Mouse (Mus musculus): ENCODE data around the gene Csrnp1. TPM values are rescaled to one million over a fixed set of nuclear protein-coding genes. Genes with fewer than 3 reads are reported as not detected.

The Csrnp1 gene
- polyA plus RNA-seq, 1 experiment from 2014 or later = 1.9 TPM

DNA sequence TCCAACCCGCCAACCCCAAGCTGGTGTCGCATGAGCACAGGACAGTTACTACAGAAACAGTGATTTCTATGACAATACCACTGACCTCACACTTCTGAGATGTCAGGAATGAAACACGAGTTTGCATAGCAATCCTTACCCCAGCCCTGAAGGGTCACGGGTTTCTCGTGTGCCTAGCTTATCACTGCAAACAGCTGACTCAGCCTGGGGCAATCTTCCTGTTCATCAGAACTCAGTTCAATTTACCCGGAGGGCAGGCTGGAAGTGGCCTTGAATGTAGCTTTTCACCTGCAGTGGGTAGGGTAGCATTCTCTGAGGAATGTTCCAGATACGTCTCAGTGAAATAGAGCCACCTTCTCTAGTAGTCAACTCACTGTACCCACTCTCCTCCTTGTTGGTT, 9.7 kb upstream of the Csrnp1 start:
- ATAC-seq (ENCODE audit: low FRiP score, low TSS enrichment) = no peak
- H3K27me3 ChIP-seq (ENCODE audit: control insufficient read depth, insufficient read depth, low read length) = no peaks in the 10 kb centered on the region
- no peaks in the 10 kb centered on the region for H3K9me3 ChIP-seq (ENCODE audit: control insufficient read depth, low read length)
- H3K4me1 ChIP-seq (ENCODE audit: control insufficient read depth, insufficient read depth, low read length) = no peaks in the 10 kb centered on the region
- H3K27ac ChIP-seq (ENCODE audit: low read depth, low read length) = no peak overlapping the region
- H3K9ac ChIP-seq (ENCODE audit: low read depth, low read length) = no peak overlapping the region
- H3K4me3 ChIP-seq (ENCODE audit: low read length) = no peak overlapping the region
- H3K4me2 ChIP-seq (replicated peaks; ENCODE audit: low read depth, low read length) = no peak overlapping the region
- WGBS = 63% methylated on average over 7 of the region's 7 CpGs
- H3K36me3 ChIP-seq (ENCODE audit: control insufficient read depth, insufficient read depth, low read length) = no peaks in the 10 kb centered on the region

DNA sequence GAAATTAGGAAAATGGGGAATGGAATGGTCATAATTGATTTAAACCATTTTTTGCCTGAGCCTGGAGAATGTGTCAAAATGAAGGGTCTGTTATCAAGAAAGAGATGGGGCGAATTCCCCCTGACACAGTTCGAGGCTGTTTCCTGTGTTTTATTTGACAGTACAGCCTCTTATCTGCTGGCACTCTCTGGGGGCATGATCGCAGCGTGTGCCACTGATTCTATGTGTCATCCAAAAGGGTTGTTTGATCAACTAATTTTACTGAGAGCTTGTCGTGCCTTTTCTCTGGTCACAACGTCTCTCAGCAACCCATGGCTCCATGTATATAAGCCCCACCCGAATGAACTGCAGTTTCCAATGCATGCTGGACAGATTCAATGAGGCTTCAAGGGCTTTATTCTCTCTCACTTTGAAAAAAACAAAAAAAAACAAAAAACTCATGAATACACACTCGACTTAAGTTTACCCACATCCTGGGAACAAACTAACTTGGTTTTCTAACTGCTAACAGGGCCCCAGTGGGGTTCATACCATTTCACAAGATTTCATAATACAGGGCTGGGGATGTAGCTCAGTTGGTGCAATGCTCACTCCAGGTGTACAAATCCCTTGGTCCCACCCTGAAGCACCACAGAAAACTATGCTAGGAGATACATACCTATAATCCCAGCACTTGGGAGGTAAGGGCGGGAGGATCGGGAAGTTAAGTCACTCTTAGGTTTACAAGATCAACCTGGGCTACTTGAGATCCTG, 8.8 kb upstream of the Csrnp1 start:
- no peak overlapping the region for H3K4me3 ChIP-seq (ENCODE audit: low read length)
- H3K27ac ChIP-seq (ENCODE audit: low read depth, low read length) = no peak overlapping the region
- ATAC-seq (ENCODE audit: low FRiP score, low TSS enrichment) = no peak
- no peaks in the 10 kb centered on the region for H3K36me3 ChIP-seq (ENCODE audit: control insufficient read depth, insufficient read depth, low read length)
- no peak overlapping the region for H3K9ac ChIP-seq (ENCODE audit: low read depth, low read length)
- H3K4me1 ChIP-seq (ENCODE audit: control insufficient read depth, insufficient read depth, low read length) = no peaks in the 10 kb centered on the region
- 78% methylated on average over 10 of the region's 10 CpGs for WGBS
- no peak overlapping the region for H3K4me2 ChIP-seq (replicated peaks; ENCODE audit: low read depth, low read length)
- H3K27me3 ChIP-seq (ENCODE audit: control insufficient read depth, insufficient read depth, low read length) = no peaks in the 10 kb centered on the region
- H3K9me3 ChIP-seq (ENCODE audit: control insufficient read depth, low read length) = no peaks in the 10 kb centered on the region

DNA sequence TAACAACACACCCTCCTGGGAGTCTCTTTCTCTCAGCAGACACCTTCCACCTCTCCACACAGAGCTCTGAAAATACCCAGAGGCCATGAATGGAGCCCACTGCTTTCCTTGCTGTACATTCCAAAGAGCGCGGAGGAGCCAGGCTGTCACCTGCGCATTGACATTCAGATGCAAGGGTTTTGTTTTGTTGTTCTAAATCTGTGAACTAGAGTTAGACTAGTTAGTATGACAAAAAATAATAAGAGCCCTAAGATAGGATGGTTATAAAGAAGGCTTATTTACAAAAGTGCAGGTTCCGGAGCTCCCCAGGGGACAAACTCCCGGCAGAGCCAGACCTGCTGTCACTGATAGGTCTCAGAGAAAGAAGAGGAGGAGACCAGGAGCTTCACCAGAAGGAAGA, 6.9 kb upstream of the Csrnp1 start:
- H3K9me3 ChIP-seq (ENCODE audit: control insufficient read depth, low read length) = no peaks in the 10 kb centered on the region
- no peaks in the 10 kb centered on the region for H3K36me3 ChIP-seq (ENCODE audit: control insufficient read depth, insufficient read depth, low read length)
- H3K27me3 ChIP-seq (ENCODE audit: control insufficient read depth, insufficient read depth, low read length) = no peaks in the 10 kb centered on the region
- H3K4me3 ChIP-seq (ENCODE audit: low read length) = no peak overlapping the region
- no peak for ATAC-seq (ENCODE audit: low FRiP score, low TSS enrichment)
- no peak overlapping the region for H3K9ac ChIP-seq (ENCODE audit: low read depth, low read length)
- 27% methylated on average over 5 of the region's 5 CpGs for WGBS
- no peak overlapping the region for H3K4me2 ChIP-seq (replicated peaks; ENCODE audit: low read depth, low read length)
- no peak overlapping the region for H3K27ac ChIP-seq (ENCODE audit: low read depth, low read length)
- no peaks in the 10 kb centered on the region for H3K4me1 ChIP-seq (ENCODE audit: control insufficient read depth, insufficient read depth, low read length)

DNA sequence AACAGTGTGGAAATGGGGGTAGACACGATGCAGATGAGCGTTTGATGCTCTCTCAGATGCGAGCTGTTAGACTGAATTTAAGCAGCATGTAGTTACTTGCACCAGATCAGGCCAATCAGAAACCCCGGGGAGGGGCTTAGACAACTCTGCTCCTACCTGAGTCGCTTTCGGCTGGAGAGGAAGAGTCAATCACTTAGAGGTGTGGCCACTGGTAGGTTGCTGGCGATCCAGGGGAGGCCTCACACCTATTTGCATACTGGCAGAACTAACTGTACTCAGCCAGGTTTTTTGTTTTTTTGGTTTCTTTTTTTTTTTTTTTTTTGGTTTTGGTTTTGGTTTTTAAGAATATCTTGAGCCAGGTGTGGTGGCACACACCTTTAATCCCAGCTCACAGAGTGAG, 3.8 kb upstream of the Csrnp1 start:
- no peaks in the 10 kb centered on the region for H3K27me3 ChIP-seq (ENCODE audit: control insufficient read depth, insufficient read depth, low read length)
- WGBS = 44% methylated on average over 7 of the region's 7 CpGs
- ATAC-seq (ENCODE audit: low FRiP score, low TSS enrichment) = no peak
- H3K9me3 ChIP-seq (ENCODE audit: control insufficient read depth, low read length) = no peaks in the 10 kb centered on the region
- no peak overlapping the region for H3K27ac ChIP-seq (ENCODE audit: low read depth, low read length)
- H3K9ac ChIP-seq (ENCODE audit: low read depth, low read length) = no peak overlapping the region
- no peak overlapping the region for H3K4me3 ChIP-seq (ENCODE audit: low read length)
- peaks cover 9% of the 10 kb centered on the region; the same call in 1 of the 2 replicates for H3K4me1 ChIP-seq (ENCODE audit: control insufficient read depth, insufficient read depth, low read length)
- H3K4me2 ChIP-seq (replicated peaks; ENCODE audit: low read depth, low read length) = no peak overlapping the region
- no peaks in the 10 kb centered on the region for H3K36me3 ChIP-seq (ENCODE audit: control insufficient read depth, insufficient read depth, low read length)

DNA sequence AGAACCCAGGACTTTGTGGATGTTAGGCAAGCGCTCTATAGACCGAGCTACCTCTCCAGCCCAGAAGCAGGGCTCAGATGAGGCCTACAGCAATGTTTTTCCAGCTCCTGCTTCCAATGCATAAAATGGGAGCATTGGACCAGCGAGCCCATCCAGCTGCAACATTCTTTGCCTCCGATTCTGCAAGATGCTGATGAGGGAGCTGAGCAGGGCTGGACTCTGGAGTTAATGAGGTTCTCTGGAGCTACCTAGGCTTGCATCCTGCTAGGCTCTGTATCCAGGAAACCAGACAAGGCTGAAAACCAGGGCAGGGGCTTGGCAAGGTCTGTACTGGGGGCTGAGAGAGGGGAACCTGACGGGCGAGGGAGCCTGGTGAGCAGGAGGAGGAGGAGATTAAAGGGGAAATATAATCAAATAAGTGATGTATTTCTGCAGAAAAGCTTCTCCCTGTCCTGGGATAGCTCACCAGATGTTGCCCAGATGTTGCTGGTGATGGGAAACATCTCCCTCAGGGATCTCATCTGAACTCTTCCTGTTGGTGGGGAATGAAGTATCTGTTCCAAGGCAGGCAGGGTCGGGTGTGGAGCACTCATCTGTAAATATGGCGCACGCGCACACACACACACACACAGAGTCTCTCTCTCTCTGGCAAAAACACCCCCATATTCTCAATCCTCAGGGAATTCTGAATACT, 1.6 kb upstream of the Csrnp1 start:
- ATAC-seq (ENCODE audit: low FRiP score, low TSS enrichment) = no peak

DNA sequence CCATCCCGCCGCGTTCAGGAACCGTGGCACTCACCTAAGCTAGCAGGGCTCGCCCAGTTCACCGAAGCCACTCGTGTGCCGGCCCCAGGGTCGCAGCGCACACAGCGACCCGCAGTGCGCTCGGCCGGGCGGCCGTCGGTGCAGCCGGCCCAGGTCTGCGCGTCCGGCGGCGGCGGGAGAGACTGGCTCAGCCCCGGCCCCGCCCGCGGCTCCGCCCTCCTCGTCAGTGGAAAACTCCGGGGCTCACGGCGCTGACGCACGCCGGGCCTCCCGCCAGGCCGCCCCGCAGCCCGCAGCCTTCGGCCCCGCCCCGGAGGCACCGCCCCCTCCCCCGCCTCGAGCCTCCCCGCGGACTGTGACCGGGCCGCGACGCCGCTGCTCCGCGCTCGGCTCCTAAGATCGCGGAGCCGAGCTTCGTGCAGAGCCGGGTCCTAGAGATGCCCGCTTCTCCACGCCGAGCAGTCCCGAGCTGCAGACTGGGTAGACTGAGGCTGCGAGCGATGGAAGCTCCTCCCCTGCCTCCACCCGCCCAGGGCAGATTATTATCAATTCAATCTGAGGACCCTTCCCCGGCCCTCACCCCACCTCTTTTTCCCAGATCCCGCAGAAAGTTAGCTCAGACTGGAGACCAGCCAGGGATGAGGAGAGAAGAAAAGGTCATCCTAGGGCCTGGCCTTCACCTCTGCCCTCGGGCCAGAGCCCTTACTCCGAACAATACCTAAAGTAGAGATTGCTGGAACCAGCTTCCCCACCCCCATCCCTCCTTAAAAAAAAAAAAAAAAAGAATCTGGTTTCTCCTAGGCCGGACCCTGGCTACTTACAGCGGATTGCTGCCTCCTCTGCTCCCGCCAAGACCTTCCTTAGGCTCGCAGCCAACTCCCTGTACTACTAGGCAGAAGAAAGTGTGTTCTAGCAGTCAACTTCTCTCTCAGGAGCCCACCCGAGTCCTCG, 598 bp downstream of the Csrnp1 start:
- Histone ChIP-seq H3K27me3 (ENCODE audit: control insufficient read depth, insufficient read depth, low read length) (no peaks in the 10 kb centered on the region), H3K9ac (ENCODE audit: low read depth, low read length) (peak overlapping the region; percentile 70), H3K27ac (ENCODE audit: low read depth, low read length) (peak overlapping the region; percentile 74; the same call in 1 of the 2 replicates), H3K9me3 (ENCODE audit: control insufficient read depth, low read length) (no peaks in the 10 kb centered on the region), H3K36me3 (ENCODE audit: control insufficient read depth, insufficient read depth, low read length) (no peaks in the 10 kb centered on the region), H3K4me2 (replicated peaks; ENCODE audit: low read depth, low read length) (peak overlapping the region; percentile 87), H3K4me3 (ENCODE audit: low read length) (peak overlapping the region; percentile 68), H3K4me1 (ENCODE audit: control insufficient read depth, insufficient read depth, low read length) (peaks cover 38% of the 10 kb centered on the region)
- peak; percentile 75 for ATAC-seq (ENCODE audit: low FRiP score, low TSS enrichment)
- under 1% methylated on average over 76 of the region's 79 CpGs for WGBS

More for the DNA sequence above, 1.6 kb upstream of the Csrnp1 start:
- H3K9me3 ChIP-seq (ENCODE audit: control insufficient read depth, low read length) = no peaks in the 10 kb centered on the region
- no peaks in the 10 kb centered on the region for H3K36me3 ChIP-seq (ENCODE audit: control insufficient read depth, insufficient read depth, low read length)
- H3K4me3 ChIP-seq (ENCODE audit: low read length) = no peak overlapping the region
- no peak overlapping the region for H3K27ac ChIP-seq (ENCODE audit: low read depth, low read length)
- no peak overlapping the region for H3K9ac ChIP-seq (ENCODE audit: low read depth, low read length)
- H3K4me1 ChIP-seq (ENCODE audit: control insufficient read depth, insufficient read depth, low read length) = peaks cover 26% of the 10 kb centered on the region
- 71% methylated on average over 10 of the region's 10 CpGs for WGBS
- H3K4me2 ChIP-seq (replicated peaks; ENCODE audit: low read depth, low read length) = no peak overlapping the region
- no peaks in the 10 kb centered on the region for H3K27me3 ChIP-seq (ENCODE audit: control insufficient read depth, insufficient read depth, low read length)

DNA sequence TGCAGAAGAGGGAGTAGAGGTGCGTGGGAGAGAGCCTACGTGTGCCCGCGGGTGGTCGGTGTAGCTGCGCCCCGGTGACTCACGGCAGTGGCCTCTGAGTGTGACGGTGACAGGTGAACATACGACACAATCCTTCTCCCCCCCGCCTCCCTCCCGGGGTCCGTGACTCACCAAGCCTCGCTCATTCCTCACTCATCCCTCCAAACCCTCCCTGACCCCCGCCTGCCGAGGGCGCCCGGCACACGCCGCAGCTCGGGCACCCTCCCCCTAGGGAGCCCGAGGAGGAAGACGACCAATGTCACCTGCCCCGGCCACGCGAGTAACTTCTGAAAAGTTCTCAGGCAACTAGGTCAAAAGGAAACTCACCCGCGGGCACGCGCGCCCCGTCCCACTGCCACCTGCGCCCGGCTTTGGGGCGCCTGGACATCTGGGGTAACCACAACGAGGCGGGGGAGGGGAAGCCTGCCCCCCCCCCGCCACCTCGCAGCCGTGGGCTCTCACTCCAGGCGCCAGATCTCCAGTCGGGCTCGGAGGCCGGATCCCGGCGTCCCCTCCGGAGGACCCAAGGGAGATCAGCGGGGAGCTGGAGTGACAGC, 1.4 kb downstream of the Csrnp1 start:
- ATAC-seq (ENCODE audit: low FRiP score, low TSS enrichment) = no peak
- Histone ChIP-seq H3K9ac (ENCODE audit: low read depth, low read length) (peak overlapping the region; percentile 70), H3K9me3 (ENCODE audit: control insufficient read depth, low read length) (no peaks in the 10 kb centered on the region), H3K4me1 (ENCODE audit: control insufficient read depth, insufficient read depth, low read length) (peaks cover 44% of the 10 kb centered on the region), H3K4me2 (replicated peaks; ENCODE audit: low read depth, low read length) (peak overlapping the region; percentile 87), H3K36me3 (ENCODE audit: control insufficient read depth, insufficient read depth, low read length) (no peaks in the 10 kb centered on the region), H3K4me3 (ENCODE audit: low read length) (peak overlapping the region; percentile 68), H3K27ac (ENCODE audit: low read depth, low read length) (peak overlapping the region; percentile 74; the same call in 1 of the 2 replicates), H3K27me3 (ENCODE audit: control insufficient read depth, insufficient read depth, low read length) (no peaks in the 10 kb centered on the region)
- 1% methylated on average over 44 of the region's 48 CpGs for WGBS

DNA sequence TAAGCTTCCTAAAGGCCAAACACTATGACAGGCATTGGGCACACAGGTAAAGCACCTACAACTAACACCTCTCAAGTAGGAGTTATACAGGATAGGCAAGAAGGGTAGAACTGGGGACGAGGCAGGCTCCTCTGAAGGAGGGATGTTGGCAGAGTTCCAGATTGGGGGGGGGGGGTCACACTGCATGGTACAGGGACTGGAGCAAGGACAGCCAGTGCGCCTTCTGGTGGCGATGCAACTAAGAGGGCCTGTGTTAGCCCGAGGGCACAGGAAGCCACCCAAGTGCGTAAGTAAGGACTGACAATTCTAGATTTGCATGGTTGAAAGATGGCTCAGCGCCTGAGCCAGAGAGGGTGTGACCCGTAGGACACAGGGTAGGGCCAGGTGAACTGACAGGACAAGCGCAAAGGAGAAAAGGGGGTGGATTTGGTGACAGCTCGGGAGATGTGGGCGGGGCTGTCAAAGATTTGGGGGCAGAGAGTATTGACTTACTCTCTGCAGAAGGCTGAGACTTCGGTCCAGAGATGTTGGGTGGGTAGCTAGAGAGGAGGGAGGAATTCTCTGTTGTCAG, 2.1 kb downstream of the Csrnp1 start:
- H3K27me3 ChIP-seq (ENCODE audit: control insufficient read depth, insufficient read depth, low read length) = no peaks in the 10 kb centered on the region
- peaks cover 52% of the 10 kb centered on the region for H3K4me1 ChIP-seq (ENCODE audit: control insufficient read depth, insufficient read depth, low read length)
- peak overlapping the region; percentile 94; the same call in 1 of the 2 replicates for H3K27ac ChIP-seq (ENCODE audit: low read depth, low read length)
- peak overlapping the region; percentile 87 for H3K4me2 ChIP-seq (replicated peaks; ENCODE audit: low read depth, low read length)
- no peaks in the 10 kb centered on the region for H3K36me3 ChIP-seq (ENCODE audit: control insufficient read depth, insufficient read depth, low read length)
- ATAC-seq (ENCODE audit: low FRiP score, low TSS enrichment) = peak; percentile 17
- no peaks in the 10 kb centered on the region for H3K9me3 ChIP-seq (ENCODE audit: control insufficient read depth, low read length)
- peak overlapping the region; percentile 70; the same call in 1 of the 2 replicates for H3K9ac ChIP-seq (ENCODE audit: low read depth, low read length)
- 2% methylated on average over 11 of the region's 11 CpGs for WGBS
- peak overlapping the region; percentile 68 for H3K4me3 ChIP-seq (ENCODE audit: low read length)

Data from kidney, embryonic 14.5 days (tissue).